Mouse (Mus musculus): ENCODE data around the gene Fitm1.

Fitm1 gene

GRCm38 (mm10) chr14:55567496-55567895 lies 7.9 kb upstream of the Fitm1 start:
- in situ Hi-C loops (cut with MseI, MboI), result no loop called here

GRCm38 (mm10) chr14:55570588-55570987 lies 4.8 kb upstream of the Fitm1 start:
- in situ Hi-C loops (cut with MseI, MboI), result no loop called here

GRCm38 (mm10) chr14:55571760-55572159 lies 3.7 kb upstream of the Fitm1 start:
- in situ Hi-C loops (cut with MseI, MboI), result no loop called here

GRCm38 (mm10) chr14:55575711-55576110 lies 294 bp downstream of the Fitm1 start:
- in situ Hi-C loops (cut with MseI, MboI), result no loop called here

- in situ Hi-C loops (cut with MseI, MboI), result no loop called here
Measured at GRCm38 (mm10) chr14:55576376-55576775, 959 bp downstream of the Fitm1 start.

GRCm38 (mm10) chr14:55577871-55578667 lies 2.7 kb downstream of the Fitm1 start, which contains the start of gene Psme1:
Psme1 (plus strand) TSS chr14:55578123.
- in situ Hi-C loops (cut with MseI, MboI), result no loop called here

GRCm38 (mm10) chr14:55578668-55579269 lies 3.4 kb downstream of the Fitm1 start:
- in situ Hi-C loops (cut with MseI, MboI), result no loop called here

GRCm38 (mm10) chr14:55579511-55580496 lies 4.4 kb downstream of the Fitm1 start:
- in situ Hi-C loops (cut with MseI, MboI), result no loop called here

GRCm38 (mm10) chr14:55580731-55581130 lies 5.3 kb downstream of the Fitm1 start:
- in situ Hi-C loops (cut with MseI, MboI), result no loop called here

GRCm38 (mm10) chr14:55581981-55582681 lies 6.7 kb downstream of the Fitm1 start:
- in situ Hi-C loops (cut with MseI, MboI), result no loop called here

GRCm38 (mm10) chr14:55584303-55584701 lies 8.9 kb downstream of the Fitm1 start:
- in situ Hi-C loops (cut with MseI, MboI), result no loop called here

GRCm38 (mm10) chr14:55584702-55585565 lies 9.5 kb downstream of the Fitm1 start, which contains the start of gene Emc9:
Emc9 (minus strand) TSS chr14:55585302.
- in situ Hi-C loops (cut with MseI, MboI), result no loop called here

- in situ Hi-C loops (cut with MseI, MboI), result no loop called here
Measured at GRCm38 (mm10) chr14:55585566-55585960, 10.1 kb downstream of the Fitm1 start.

GRCm38 (mm10) chr14:55586149-55586548 lies 10.7 kb downstream of the Fitm1 start:
- in situ Hi-C loops (cut with MseI, MboI), result no loop called here

- in situ Hi-C loops (cut with MseI, MboI), result no loop called here
Measured at GRCm38 (mm10) chr14:55589271-55589670, 13.9 kb downstream of the Fitm1 start.

GRCm38 (mm10) chr14:55589771-55590448 lies 14.5 kb downstream of the Fitm1 start:
- in situ Hi-C loops (cut with MseI, MboI), result no loop called here

- in situ Hi-C loops (cut with MseI, MboI), result no loop called here
Measured at GRCm38 (mm10) chr14:55590748-55591330, 15.4 kb downstream of the Fitm1 start, which contains the start of gene Psme2. Psme2 (minus strand) TSS chr14:55591113.

GRCm38 (mm10) chr14:55591331-55591891 lies 16.0 kb downstream of the Fitm1 start, which contains the start of gene Rnf31:
Rnf31 (plus strand) TSS chr14:55591708.
- in situ Hi-C loops (cut with MseI, MboI), result no loop called here

GRCm38 (mm10) chr14:55592226-55592625 lies 16.8 kb downstream of the Fitm1 start:
- in situ Hi-C loops (cut with MseI, MboI), result no loop called here
